Mouse (Mus musculus) neutrophil, adult 5-6 weeks (primary cell): ENCODE measurements around the gene Prr23a1. TPM values are rescaled to one million over a fixed set of nuclear protein-coding genes. Genes with fewer than 3 reads are reported as not detected.

Source experiments
- total RNA-seq: library from RNA; stranded (forward); fragments of 200-1000 nt; gene quantifications from 2 replicates; pipeline ENCODE4 v1.2.3, GENCODE M21; 2017

Gene Prr23a1
- total RNA-seq, 1 experiment from 2014 or later, result not detected

Other genes starting within 250 kb of the Prr23a1 start
- gene Mrps22, start 240.8 kb upstream of the Prr23a1 start, total RNA-seq, result 18.3 and 23.2 TPM in 2 replicates
- not detected in 2 replicates for gene Prr23a2, start 14.0 kb downstream of the Prr23a1 start, total RNA-seq
- not detected in 2 replicates for gene Prr23a3, start 22.3 kb downstream of the Prr23a1 start, total RNA-seq
- not detected in 2 replicates for gene 7420426K07Rik, start 60.6 kb downstream of the Prr23a1 start, total RNA-seq
- not detected in 2 replicates for gene Foxl2, start 112.8 kb downstream of the Prr23a1 start, total RNA-seq
- 68.6 and 71.9 TPM in 2 replicates for gene Faim, start 143.9 kb downstream of the Prr23a1 start, total RNA-seq
- gene Gm1123, start 193.2 kb downstream of the Prr23a1 start, total RNA-seq, result not detected in 2 replicates